Comparison of ENCODE assay signal across 8 mouse cellular contexts in genomic region chr3:109366411-109366851, GRCm38 (mm10). TPM values are rescaled to one million over a fixed set of nuclear protein-coding genes. Genes with fewer than 3 reads are reported as not detected.
DNase-seq lines count a peak whose midpoint lies in the region; TF ChIP-seq lines count a peak whose summit lies in the region.

No protein-coding gene starts in this region.

- no peak for TF ChIP-seq CTCF in brain, embryonic 14.5 days (IDR thresholded peaks at IDR 0.05; ENCODE audit: borderline replicate concordance, extremely low read depth, insufficient read depth, insufficient read length)

- no peak for TF ChIP-seq POLR2A in brain, embryonic 14.5 days (IDR thresholded peaks at IDR 0.05; ENCODE audit: borderline replicate concordance, extremely low read depth, insufficient read depth, insufficient read length, poor library complexity, severe bottlenecking)

- peak; percentile 3 for DNase-seq in cerebellum, adult 11 months
- no peak for DNase-seq in cerebellum, adult 9-10 months
- DNase-seq in layer of hippocampus, postnatal 14 days (ENCODE audit: low spot score in 2 of 2), result peak; percentile 10 to 28
- DNase-seq in layer of hippocampus, adult 9-11 months, result no peak
- peak; percentile 73 for DNase-seq in brain, embryonic 14.5 days (ENCODE audit: low read depth)
- peak; percentile 50 to 55 for DNase-seq in heart, adult 9 months (ENCODE audit: low spot score in 2 of 2)
- DNase-seq in testis, postnatal 10 days (ENCODE audit: low spot score), result peak; percentile 71
- DNase-seq in T-cell, adult 2 months (ENCODE audit: low spot score), result no peak

RNA-seq across cellular contexts. Expression of gene Vav3, which starts 26.0 kb away (rescaled TPM):
- total RNA-seq in layer of hippocampus, postnatal 14 days (2021), result 1 to 10 TPM; 8.8 to 9.0 TPM
- 9.0 and 15.7 TPM in 2 replicates for polyA plus RNA-seq in brain, embryonic 14.5 days (2012; rRNA removed)

Comparison
In these comparisons a context has a peak if more than half of its experiments do, and no peak if none do; other contexts are left out.
1. DNase-seq: peak in cerebellum, adult 11 months (single experiment), layer of hippocampus, postnatal 14 days (2 of 2), brain, embryonic 14.5 days (single experiment), heart, adult 9 months (2 of 2) and testis, postnatal 10 days (single experiment); none in cerebellum, adult 9-10 months (single experiment), layer of hippocampus, adult 9-11 months (single experiment) and T-cell, adult 2 months (single experiment).